Mouse (Mus musculus) embryonic facial prominence, embryonic 12.5 days (tissue): ENCODE measurements around the gene Gps2. TPM values are rescaled to one million over a fixed set of nuclear protein-coding genes. Genes with fewer than 3 reads are reported as not detected.
"Not testable (repeated sequence)": the region's sequence is repeated elsewhere in the genome, so short reads cannot be mapped to it uniquely, and the experiment has no call there.

Source experiments
- ATAC-seq: fragments of 200-750 bp; cut with Nextera tagmentation; 2 replicates; pipeline ENCODE4 v1.8.0; 2017; ENCODE audit not compliant: insufficient number of reproducible peaks, insufficient read depth, low FRiP score, low TSS enrichment
- H3K27ac ChIP-seq: fragments of 300-500 bp; sonication (generic); 2 replicates; pipeline ENCODE4 v1.5.1; 2016; ENCODE audit warnings: mild to moderate bottlenecking
- H3K27me3 ChIP-seq: fragments of 300-500 bp; sonication (generic); 2 replicates; pipeline ENCODE4 v1.6.1; 2016; ENCODE audit warnings: mild to moderate bottlenecking, moderate library complexity
- H3K36me3 ChIP-seq: fragments of 300-500 bp; sonication (generic); 2 replicates; pipeline ENCODE4 v1.6.1; 2016; ENCODE audit warnings: mild to moderate bottlenecking
- H3K4me1 ChIP-seq: fragments of 300-500 bp; sonication (generic); 2 replicates; pipeline ENCODE4 v1.6.1; 2016
- H3K4me2 ChIP-seq: fragments of 300-500 bp; sonication (generic); replicated peaks from 2 replicates; pipeline ENCODE4 v1.6.1; 2016; ENCODE audit warnings: mild to moderate bottlenecking, moderate library complexity
- H3K4me3 ChIP-seq: fragments of 300-500 bp; sonication (generic); 2 replicates; pipeline ENCODE4 v1.5.1; 2016; ENCODE audit warnings: mild to moderate bottlenecking
- H3K9ac ChIP-seq: fragments of 300-500 bp; sonication (generic); 2 replicates; pipeline ENCODE4 v1.6.1; 2016; ENCODE audit warnings: mild to moderate bottlenecking, moderate library complexity
- H3K9me3 ChIP-seq: fragments of 300-500 bp; sonication (generic); 2 replicates; pipeline ENCODE4 v1.6.1; 2016; ENCODE audit warnings: mild to moderate bottlenecking, moderate library complexity
- WGBS: fragments of 180-500 bp; shearing (Covaris S2); methylation state at CpG from one replicate; pipeline ENCODE4 v1.1.7; 2016; 5-methylcytosine and 5-hydroxymethylcytosine counted together
- polyA plus RNA-seq: library from polyadenylated mRNA; unstranded; fragments of >200 nt; fragmentation: Nextera tagmentation; extraction: Ambion mirVana; gene quantifications from 2 replicates; pipeline ENCODE4 v1.2.1, GENCODE M21; 2016

Gps2 gene
- polyA plus RNA-seq, 1 experiment from 2014 or later: 92.0 TPM

DNA sequence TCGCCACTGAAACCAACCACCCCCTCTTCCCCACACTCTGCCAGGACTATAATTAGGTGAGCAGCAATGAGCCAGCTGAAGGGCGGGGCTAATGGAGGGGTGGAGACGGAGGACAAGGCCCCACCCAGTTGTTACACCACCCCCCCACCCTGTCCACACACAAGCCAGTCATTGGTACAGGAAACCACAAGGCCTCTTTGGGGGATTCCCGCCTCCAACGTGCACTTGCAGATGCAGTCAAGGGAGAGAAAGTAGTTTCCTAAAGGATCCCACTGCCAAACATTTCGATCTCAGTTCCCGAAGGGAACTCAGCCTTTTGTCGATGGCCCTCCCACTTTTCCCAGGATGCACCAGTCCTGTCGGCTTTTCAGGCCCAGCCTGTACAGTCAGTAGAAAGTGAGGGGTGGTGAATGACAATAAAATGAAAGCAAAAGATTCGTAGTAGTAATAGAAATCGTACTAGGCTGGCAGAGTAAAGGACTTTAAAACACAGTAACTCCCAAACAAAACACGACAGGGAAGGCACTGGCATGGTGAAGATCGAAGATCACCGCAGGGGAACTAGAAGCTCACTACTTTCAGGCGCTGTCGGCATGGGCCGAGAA lies 6.1 kb downstream of the Gps2 start:
- H3K9ac ChIP-seq: peak overlapping the region; percentile 98
- under 1% methylated on average over 17 of the region's 17 CpGs for WGBS
- peaks cover 29% of the 10 kb centered on the region for H3K4me1 ChIP-seq
- no peaks in the 10 kb centered on the region for H3K27me3 ChIP-seq
- H3K36me3 ChIP-seq: peaks cover 42% of the 10 kb centered on the region
- peak overlapping the region; percentile 85 for H3K4me2 ChIP-seq
- H3K4me3 ChIP-seq: peak overlapping the region; percentile 98
- ATAC-seq: no peak
- peak overlapping the region; percentile 97 for H3K27ac ChIP-seq
- no peaks in the 10 kb centered on the region for H3K9me3 ChIP-seq

DNA sequence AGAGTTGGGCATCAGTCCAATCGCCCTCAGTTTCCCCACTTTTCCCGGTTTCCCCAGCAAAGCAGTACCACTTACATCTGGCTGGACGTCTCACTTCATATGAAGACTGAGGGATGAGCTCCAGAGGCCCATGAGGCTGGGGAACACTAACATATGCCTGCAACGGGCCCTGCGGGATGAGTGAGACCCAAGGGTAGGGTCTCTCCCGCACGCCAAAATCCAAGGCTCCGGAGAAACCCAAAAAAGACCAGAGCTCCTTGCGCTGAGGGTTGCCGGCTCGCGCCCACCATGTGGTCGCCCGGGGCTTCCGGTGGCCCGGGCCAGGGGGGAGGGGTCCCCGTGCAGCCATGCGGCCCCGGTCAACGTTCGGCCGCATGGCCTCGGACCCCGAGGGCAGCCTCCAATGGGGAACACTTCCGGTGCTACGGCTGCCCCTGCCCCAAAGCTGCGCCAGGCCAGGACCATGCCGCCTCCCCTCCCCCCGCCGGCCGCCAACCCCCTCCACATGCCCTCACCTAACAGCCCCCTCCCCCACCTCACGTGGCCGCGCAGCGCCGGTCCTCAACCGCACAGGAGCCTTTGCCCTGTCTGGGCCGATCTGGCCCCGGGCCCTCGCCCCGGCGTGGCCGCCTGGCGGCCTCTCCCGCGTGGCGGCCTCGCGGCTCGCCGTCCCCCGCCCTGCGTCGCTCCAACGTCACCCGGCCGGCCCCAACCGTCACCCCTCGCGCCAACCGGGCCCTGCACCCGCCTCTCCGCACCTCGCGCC lies 6.8 kb downstream of the Gps2 start:
- WGBS: under 1% methylated on average over 56 of the region's 65 CpGs
- H3K4me1 ChIP-seq: peaks cover 22% of the 10 kb centered on the region

DNA sequence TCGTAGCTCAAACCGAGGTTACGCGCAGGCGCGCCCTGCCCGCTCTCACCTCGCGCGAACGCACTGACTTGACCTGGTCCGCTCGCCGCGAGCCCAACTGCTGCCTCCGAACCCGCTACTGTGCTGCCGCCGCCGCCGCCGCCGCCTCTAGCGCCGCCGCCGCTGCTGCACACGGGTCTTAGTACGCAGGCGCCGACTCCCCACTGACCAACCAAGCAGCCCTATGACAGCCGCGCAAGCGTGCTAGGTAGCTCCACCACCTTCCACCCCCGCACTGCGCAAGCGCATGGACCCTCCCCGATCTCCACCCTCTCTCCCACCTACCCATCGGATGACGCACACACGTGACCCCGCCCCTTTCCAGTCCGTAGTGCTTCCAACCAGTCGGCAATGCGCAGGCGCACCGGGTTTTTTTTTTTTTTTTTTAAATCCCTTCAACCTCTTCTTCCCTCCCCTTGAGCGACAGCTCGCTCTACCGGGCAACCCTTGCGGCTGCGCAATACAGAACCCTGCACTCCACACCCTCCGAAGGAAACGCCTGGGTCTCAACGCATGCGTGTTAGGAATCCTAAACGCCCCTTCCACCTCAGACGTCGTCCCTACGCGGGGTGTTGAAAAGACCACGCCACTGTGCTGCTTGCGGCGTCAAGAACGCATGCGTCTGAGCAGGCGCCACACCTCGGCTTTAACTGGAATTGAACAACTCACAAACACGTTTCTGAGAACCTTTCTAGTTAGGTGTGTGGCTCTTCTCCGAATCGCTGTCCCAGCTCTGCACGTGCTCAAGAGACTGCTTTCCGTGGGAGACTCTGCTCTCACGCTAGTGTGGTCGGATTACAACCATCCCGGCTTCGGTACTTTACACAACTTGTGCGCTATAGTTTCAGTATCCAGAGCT lies 7.7 kb downstream of the Gps2 start, which contains the start of gene Eif5a:
Eif5a (minus strand) TSS at position 845 of the 898 bp plus-strand sequence.
- peak within 1 kb of the TSS; percentile 98 for H3K9ac ChIP-seq
- peaks cover 13% of the 10 kb centered on the region for H3K4me1 ChIP-seq
- WGBS: under 1% methylated on average over 78 of the region's 78 CpGs
- H3K27ac ChIP-seq: peak within 1 kb of the TSS; percentile 97
- peak within 1 kb of the TSS; percentile 85 for H3K4me2 ChIP-seq
- peak within 1 kb of the TSS; percentile 98 for H3K4me3 ChIP-seq
- H3K9me3 ChIP-seq: no peaks in the 10 kb centered on the region
- ATAC-seq: peak; percentile 97
- peaks cover 26% of the 10 kb centered on the region for H3K36me3 ChIP-seq
- H3K27me3 ChIP-seq: no peaks in the 10 kb centered on the region

More for the DNA sequence above, 6.8 kb downstream of the Gps2 start:
- Histone ChIP-seq H3K4me2 (peak overlapping the region; percentile 85), H3K36me3 (peaks cover 35% of the 10 kb centered on the region), H3K4me3 (peak overlapping the region; percentile 98), H3K27ac (peak overlapping the region; percentile 97), H3K9me3 (no peaks in the 10 kb centered on the region), H3K9ac (peak overlapping the region; percentile 98), H3K27me3 (no peaks in the 10 kb centered on the region)
- ATAC-seq: no peak; the same call in 1 of the 2 replicates

DNA sequence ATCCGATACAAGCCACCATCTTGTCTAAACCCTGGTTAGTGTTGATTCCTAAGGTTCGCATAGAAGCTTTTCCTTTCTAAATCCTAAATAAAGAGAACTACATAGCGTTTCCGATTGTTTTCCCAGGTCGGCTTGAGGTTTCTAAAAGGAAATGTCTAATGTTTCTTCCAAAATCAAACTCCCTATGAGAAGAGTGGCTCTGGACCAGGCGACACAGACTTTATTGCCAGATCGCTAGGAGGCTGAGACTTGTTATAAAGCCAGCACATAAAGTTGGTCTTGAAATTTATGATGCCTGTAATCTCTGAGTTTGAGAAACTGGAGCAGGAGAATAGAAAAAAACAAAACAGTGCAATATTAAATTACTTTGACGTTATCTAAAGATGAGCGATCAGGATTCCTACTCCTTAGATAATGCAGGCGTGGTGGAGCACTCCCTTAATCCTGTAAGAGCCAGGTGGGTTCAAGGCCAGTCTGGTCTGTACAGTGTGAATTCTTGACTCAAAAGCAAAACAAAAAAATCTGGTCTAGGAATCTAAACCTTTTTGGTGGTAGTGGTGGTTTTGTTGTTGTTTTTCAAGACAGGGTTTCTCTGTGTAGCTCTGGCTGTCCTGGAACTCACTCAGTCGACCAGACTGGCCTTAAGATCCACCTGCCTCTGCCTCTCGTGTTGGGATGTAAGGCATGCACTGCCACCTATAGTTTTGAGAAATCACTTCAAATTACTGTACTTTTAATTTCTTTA lies 8.5 kb downstream of the Gps2 start:
- Histone ChIP-seq H3K27me3 (no peaks in the 10 kb centered on the region), H3K4me3 (peak overlapping the region; percentile 98), H3K9ac (peak overlapping the region; percentile 36; the same call in 1 of the 2 replicates), H3K36me3 (peaks cover 18% of the 10 kb centered on the region), H3K9me3 (no peaks in the 10 kb centered on the region), H3K27ac (peak overlapping the region; percentile 97), H3K4me1 (peaks cover 11% of the 10 kb centered on the region), H3K4me2 (peak overlapping the region; percentile 85)
- 5% methylated on average over 12 of the region's 12 CpGs for WGBS
- no peak for ATAC-seq

DNA sequence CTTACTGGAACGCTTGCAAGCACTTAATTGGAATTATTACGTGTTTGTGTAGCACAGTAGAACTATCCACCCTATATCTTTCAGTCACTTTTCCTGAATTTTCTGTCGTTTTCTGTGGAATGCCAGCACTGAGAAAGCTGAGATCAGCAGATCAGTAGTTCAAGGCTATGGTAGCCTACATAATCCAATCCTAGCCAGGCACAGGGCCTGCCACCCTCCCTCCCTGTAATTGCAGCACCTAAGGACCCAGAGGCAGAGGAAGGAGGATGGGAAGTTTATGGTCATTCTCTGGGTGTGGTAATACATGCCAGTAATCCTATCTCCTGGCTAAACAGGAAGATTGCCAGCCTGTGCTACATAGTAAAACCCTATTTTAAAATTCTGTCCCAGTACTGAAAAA lies 9.1 kb downstream of the Gps2 start:
- Histone ChIP-seq H3K9me3 (no peaks in the 10 kb centered on the region), H3K27ac (0 out of 2 replicates have a peak overlapping the region, but pooled peaks have one; percentile 27), H3K9ac (no peak overlapping the region), H3K27me3 (no peaks in the 10 kb centered on the region), H3K4me3 (no peak overlapping the region), H3K36me3 (peaks cover 12% of the 10 kb centered on the region), H3K4me1 (peaks cover 11% of the 10 kb centered on the region), H3K4me2 (no peak overlapping the region)
- 64% methylated on average over 3 of the region's 3 CpGs for WGBS
- ATAC-seq: no peak

DNA sequence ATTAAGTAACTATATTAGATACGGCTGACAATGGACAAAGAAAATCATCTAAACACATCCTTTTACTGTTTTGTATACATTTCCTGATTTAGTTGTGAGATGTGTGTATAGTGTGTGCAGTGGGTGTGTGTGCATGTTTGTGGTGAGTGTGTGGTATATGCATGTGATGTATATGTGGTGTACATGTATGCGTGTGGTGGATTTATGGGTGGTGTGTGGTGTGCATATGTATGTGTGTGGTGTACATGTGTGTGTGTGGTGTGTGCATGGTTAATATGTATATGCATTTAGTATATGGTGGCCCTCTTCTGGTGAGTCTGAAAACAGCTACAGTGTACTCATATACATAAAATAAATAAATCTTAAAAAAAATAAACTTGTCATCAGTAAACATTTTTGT lies 13.8 kb downstream of the Gps2 start:
- Histone ChIP-seq H3K4me2 (no peak overlapping the region), H3K36me3 (no peaks in the 10 kb centered on the region), H3K27me3 (no peaks in the 10 kb centered on the region), H3K4me3 (no peak overlapping the region), H3K4me1 (no peaks in the 10 kb centered on the region), H3K9me3 (no peaks in the 10 kb centered on the region), H3K9ac (no peak overlapping the region), H3K27ac (no peak overlapping the region)
- 95% methylated on average over 2 of the region's 2 CpGs for WGBS
- no peak for ATAC-seq

DNA sequence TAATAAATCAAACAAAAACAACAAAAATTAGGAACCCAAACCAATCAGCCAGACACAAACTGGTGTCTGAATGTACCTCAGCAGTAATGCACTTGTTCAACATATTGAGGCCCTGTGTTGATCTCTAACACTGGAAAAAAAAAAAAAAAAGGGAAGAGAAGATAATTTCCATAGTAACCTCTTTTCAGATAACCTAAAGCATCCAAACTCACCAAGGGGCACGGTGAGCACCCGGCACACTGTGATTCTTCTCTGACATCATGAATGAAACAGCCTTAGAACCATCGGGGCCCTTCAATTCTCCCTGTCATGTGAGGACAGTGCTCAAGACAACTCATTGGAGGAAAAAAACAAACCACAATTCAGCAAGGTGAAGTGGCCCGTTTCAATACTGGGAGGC lies 16.0 kb downstream of the Gps2 start:
- ATAC-seq: no peak
- no peak overlapping the region for H3K4me2 ChIP-seq
- H3K4me1 ChIP-seq: peaks cover 2% of the 10 kb centered on the region; the same call in 1 of the 2 replicates
- H3K27me3 ChIP-seq: no peaks in the 10 kb centered on the region
- 85% methylated on average over 4 of the region's 4 CpGs for WGBS
- H3K4me3 ChIP-seq: no peak overlapping the region
- H3K9ac ChIP-seq: no peak overlapping the region
- no peaks in the 10 kb centered on the region for H3K36me3 ChIP-seq
- no peaks in the 10 kb centered on the region for H3K9me3 ChIP-seq
- H3K27ac ChIP-seq: no peak overlapping the region

DNA sequence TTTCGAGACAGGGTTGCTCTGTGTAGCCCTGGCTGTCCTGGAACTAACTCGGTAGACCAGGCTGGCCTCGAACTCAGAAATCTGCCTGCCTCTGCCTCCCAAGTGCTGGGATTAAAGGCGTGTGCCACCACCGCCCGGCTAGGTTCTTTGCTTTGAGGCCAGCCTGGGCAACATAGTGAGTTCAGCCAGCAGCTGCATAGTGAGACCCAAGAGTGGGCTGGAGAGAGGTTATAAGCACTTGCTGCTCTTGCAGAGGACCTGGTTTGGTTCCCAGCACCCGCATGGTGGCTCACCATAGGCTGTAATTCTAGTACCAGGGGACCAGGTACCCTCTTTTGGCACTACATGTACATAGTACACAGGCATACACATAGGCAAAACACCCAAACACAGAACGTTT lies 16.5 kb downstream of the Gps2 start:
- not testable (repeated sequence) for H3K9ac ChIP-seq, ATAC-seq, H3K27me3 ChIP-seq, H3K4me2 ChIP-seq, H3K36me3 ChIP-seq, H3K4me3 ChIP-seq, H3K4me1 ChIP-seq, H3K9me3 ChIP-seq, H3K27ac ChIP-seq
- 89% methylated on average over 8 of the region's 8 CpGs for WGBS

DNA sequence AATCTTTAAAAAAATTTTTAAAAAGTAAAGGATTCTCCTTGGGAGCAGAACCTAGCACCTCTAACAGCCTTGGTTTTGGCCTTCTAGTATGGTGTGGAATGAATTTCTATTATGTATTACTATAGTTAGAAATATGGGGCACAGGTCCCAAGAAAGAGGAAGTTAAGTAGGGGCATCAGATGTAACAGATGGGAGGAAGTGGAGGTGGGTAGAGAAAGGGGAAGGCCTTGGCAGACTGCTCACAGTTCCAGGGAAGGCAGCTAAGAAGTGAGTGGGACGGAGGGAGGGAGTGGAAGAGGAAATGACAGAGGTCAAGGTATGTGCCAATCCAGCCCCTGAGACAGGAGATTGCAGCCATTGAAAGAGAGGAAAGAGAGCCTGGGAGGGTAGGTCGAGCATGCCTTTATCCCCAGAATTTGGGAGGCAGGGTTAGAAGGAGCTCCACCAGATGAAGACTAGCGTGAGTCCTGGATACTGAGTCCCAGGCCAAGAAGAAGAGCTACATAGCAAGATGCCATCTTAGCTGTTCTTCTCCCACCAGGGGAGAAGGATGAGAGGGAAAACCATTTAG lies 17.4 kb downstream of the Gps2 start:
- Histone ChIP-seq H3K9ac (no peak overlapping the region), H3K4me3 (no peak overlapping the region), H3K4me1 (peaks cover 2% of the 10 kb centered on the region; the same call in 1 of the 2 replicates), H3K27me3 (no peaks in the 10 kb centered on the region), H3K4me2 (no peak overlapping the region), H3K27ac (no peak overlapping the region), H3K36me3 (no peaks in the 10 kb centered on the region), H3K9me3 (no peaks in the 10 kb centered on the region)
- WGBS: 73% methylated on average over 3 of the region's 3 CpGs
- no peak for ATAC-seq

DNA sequence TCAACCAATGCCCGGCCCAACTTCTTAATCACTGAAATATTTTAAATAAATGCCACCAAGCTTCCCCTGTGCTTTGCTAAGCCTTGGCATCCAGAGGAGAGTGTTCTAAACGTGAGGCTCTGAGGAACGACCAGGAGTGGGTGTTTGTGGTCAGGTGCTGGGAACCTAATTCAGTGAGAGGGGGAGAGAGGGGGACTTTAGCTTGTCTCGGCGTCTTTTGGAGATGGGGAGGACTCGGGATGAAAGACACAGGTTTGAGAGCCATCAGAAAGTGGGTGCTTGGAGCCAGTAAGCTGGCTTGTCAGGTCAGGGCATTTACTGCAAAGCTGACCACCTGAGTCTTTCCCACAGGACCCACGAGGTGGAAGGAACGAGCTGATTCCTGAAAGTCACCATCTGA lies 18.1 kb downstream of the Gps2 start:
- Histone ChIP-seq H3K4me1 (peaks cover 9% of the 10 kb centered on the region; the same call in 1 of the 2 replicates), H3K4me2 (no peak overlapping the region), H3K27me3 (0 out of 2 replicates have a peak, but pooled peaks cover 5% of the 10 kb centered on the region), H3K27ac (no peak overlapping the region), H3K4me3 (no peak overlapping the region), H3K36me3 (no peaks in the 10 kb centered on the region), H3K9ac (no peak overlapping the region), H3K9me3 (no peaks in the 10 kb centered on the region)
- no peak for ATAC-seq
- WGBS: 73% methylated on average over 8 of the region's 8 CpGs
